In the genomic region with DNA sequence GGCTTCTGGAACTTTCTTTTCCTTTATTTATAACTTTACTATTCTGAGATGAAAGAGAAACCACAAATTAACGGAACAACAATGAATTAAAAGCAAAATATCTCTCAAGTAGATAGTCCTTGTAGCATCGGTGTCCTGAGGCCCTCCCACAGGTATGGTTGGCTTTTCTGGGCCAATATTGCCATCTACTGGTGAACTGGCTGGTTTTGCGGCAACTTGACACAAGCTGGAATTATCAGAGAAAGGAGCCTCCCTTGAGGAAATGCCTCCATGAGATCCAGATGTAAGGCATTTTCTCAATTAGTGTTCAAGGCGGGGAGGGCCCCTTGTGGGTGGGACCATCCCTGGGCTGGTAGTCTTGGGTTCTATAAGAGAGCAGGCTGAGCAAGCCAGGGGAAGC, we compare ENCODE assay signal across 8 mouse cellular contexts.
DNase-seq lines count a peak whose midpoint lies in the region; ATAC-seq and TF ChIP-seq lines count a peak whose summit lies in the region.
"Not testable (repeated sequence)": the region's sequence is repeated elsewhere in the genome, so short reads cannot be mapped to it uniquely, and the experiment has no call there.

No protein-coding gene starts in this region.

- H3K27me3 ChIP-seq in forebrain, postnatal 0 days (ENCODE audit: insufficient read depth, low read length); hindbrain, embryonic 14.5 days (ENCODE audit: control insufficient read depth, insufficient read depth, low read length): not testable (repeated sequence)

- peak; percentile 86 for ATAC-seq in forebrain, postnatal 0 days
- peak; percentile 83 for ATAC-seq in hindbrain, embryonic 14.5 days (ENCODE audit: low FRiP score)

- not testable (repeated sequence) for H3K9me3 ChIP-seq in forebrain, postnatal 0 days (ENCODE audit: low read length); hindbrain, embryonic 14.5 days (ENCODE audit: control insufficient read depth, low read length)

- TF ChIP-seq CTCF in forebrain, postnatal 0 days (IDR thresholded peaks at IDR 0.05; ENCODE audit: low read depth): peak; percentile 86

- not testable (repeated sequence) for H3K4me2 ChIP-seq in forebrain, postnatal 0 days (ENCODE audit: low read depth); hindbrain, embryonic 14.5 days (replicated peaks)

- not testable (repeated sequence) for H3K27ac ChIP-seq in forebrain, postnatal 0 days (ENCODE audit: low read depth, low read length); hindbrain, embryonic 14.5 days

- not testable (repeated sequence) for H3K4me3 ChIP-seq in forebrain, postnatal 0 days (ENCODE audit: low read depth, low read length); hindbrain, embryonic 14.5 days (replicated peaks; ENCODE audit: low read length)

- not testable (repeated sequence) for H3K4me1 ChIP-seq in forebrain, postnatal 0 days (ENCODE audit: insufficient read depth); hindbrain, embryonic 14.5 days (replicated peaks; ENCODE audit: control insufficient read depth, insufficient read depth, low read length)

- not testable (repeated sequence) for H3K36me3 ChIP-seq in forebrain, postnatal 0 days (ENCODE audit: insufficient read depth); hindbrain, embryonic 14.5 days (replicated peaks; ENCODE audit: control insufficient read depth, insufficient read depth)

- H3K9ac ChIP-seq in forebrain, postnatal 0 days; hindbrain, embryonic 14.5 days: not testable (repeated sequence)

- DNase-seq in adrenal gland, adult (ENCODE audit: inconsistent age in 2 of 2, low spot score in 1 of 2): peak; percentile 18 to 72
- peak; percentile 74 for DNase-seq in cerebellum, postnatal 10 days
- peak; percentile 86 for DNase-seq in forebrain, postnatal 0 days
- peak; percentile 88 for DNase-seq in hindbrain, embryonic 14.5 days (ENCODE audit: low spot score)
- DNase-seq in layer of hippocampus, postnatal 10 days (ENCODE audit: low spot score in 2 of 2): peak; percentile 41 to 59
- peak; percentile 48 for DNase-seq in lung, postnatal 14 days
- peak; percentile 23 for DNase-seq in retina, adult 2 months (ENCODE audit: low read depth, low spot score)
- DNase-seq in urinary bladder, postnatal 25 days (ENCODE audit: low spot score): peak; percentile 6

- 3% methylated on average over 4 of the region's 4 CpGs for WGBS in forebrain, postnatal 0 days
- WGBS in hindbrain, embryonic 14.5 days: 4% methylated on average over 4 of the region's 4 CpGs

Comparison
In these comparisons a context has a peak if more than half of its experiments do, and no peak if none do; other contexts are left out.
1. DNase-seq: peak in every context shown above with its lines; median percentile 88 in hindbrain, embryonic 14.5 days; 86 in forebrain, postnatal 0 days; 74 in cerebellum, postnatal 10 days; 50 in layer of hippocampus, postnatal 10 days; 48 in lung, postnatal 14 days; 45 in adrenal gland, adult; 23 in retina, adult 2 months; 6 in urinary bladder, postnatal 25 days.